Mouse (Mus musculus) cerebellum, postnatal 14 days (tissue): ENCODE measurements around the gene Tmprss2.

Experiments
- DNase-seq, 2 experiments: peaks; one replicate each; pipeline ENCODE4 v3.0.0; 2021; ENCODE audit warnings: mixed read lengths in 2 of 2

Gene Tmprss2

DNA sequence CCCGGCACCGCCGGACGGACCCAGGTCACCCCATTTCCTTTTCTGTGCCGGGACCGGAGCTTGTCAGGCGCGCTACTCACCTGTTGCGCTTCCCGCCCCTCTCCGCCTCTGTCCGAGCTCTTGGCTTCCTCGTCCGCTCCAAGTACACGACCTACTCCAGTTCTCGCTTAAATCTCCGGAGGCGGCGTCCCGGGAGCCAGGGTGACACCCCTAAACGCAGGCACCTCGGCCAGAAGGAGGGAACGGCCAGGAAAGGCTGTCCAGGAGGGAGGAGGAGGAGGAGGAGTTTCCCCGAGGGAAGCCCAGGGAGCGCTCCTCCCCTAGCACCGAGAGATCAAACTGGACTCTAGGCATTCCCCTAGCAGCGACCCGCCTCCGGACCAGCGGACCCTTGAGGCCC, at the start of gene Tmprss2:
Gene Tmprss2, minus strand, starts transcription at position 257 of the 400 bp plus-strand sequence.
- DNase-seq = peak in 1 of 2 experiments; percentile 4

GRCm38 (mm10) chr16:97659225-97659658, 48.2 kb upstream of the Tmprss2 start:
- no peak for DNase-seq

DNA sequence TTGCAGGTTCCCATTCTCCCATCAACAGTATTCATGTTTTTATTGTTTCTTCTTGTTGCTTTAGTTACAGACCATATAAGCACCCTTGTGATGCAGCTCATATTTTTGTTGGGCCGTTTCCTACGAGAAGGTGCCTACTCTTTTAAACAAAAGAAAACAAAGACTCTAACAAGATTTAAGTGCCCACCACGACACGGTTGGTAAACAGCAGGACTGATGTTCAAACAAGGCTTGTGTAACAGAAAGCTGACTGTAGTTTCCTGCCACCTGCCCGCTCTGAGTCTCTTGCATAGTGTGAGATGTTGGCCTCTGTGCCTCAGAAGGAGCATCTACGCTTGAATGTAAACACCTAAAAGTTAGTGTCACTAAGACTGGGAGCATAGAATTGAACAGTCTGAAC, 47.5 kb upstream of the Tmprss2 start:
- no peak for DNase-seq

DNA sequence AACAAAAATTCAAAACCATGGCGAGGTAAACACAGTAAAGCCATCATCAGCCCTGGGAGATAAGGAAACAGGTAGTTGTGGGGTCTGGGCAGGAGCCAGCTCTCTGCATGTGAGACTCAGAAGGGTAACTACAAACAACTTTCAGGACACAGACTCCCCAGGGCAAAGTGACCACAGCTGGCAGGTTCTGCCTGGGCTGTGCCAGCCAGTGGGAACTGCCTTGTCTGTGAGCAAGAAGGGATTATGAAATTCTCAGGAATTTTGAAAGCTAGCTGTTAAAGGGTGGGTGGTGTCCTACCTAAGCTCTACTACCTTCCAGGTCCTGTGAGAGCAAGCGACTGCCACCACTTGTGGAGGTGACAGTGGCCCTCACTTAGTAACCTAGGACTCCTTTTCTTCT, 44.8 kb upstream of the Tmprss2 start:
- no peak for DNase-seq

GRCm38 (mm10) chr16:97649522-97650188, 38.7 kb upstream of the Tmprss2 start:
- DNase-seq = no peak

- DNase-seq = no peak
Measured at GRCm38 (mm10) chr16:97644681-97645080, 33.7 kb upstream of the Tmprss2 start.

GRCm38 (mm10) chr16:97639630-97640029, 28.6 kb upstream of the Tmprss2 start:
- no peak for DNase-seq

DNA sequence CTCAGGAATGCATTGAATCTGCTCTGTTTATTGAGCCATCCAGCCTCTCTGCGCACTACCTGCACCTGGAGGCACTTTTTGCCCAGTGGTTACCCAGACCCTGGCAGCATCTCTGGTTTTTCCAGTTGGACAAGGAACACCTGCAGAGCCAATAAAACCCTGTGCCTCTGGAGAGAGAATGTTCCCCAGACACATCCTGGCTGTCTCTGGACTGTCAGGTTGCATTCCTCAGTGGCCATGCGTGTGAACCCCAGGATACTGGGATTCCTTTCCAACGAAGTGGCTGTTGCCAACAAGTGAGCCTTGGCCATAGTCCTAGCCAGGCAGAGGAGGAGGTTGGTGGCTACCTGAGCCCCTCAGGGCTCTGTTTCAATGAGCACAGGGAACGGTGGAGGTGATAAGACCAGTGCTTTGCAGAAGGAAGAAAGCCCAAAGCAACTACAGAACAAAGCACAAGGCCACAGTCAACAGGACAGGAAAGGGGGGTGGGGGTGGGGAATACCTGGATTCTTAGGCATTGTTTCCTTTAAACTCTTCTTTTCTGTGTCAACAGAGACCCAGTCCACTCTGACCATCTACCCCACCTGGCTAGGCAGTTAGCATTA, 22.0 kb upstream of the Tmprss2 start:
- DNase-seq = peak; percentile 42 to 58

- no peak for DNase-seq
Measured at GRCm38 (mm10) chr16:97623166-97623565, 12.2 kb upstream of the Tmprss2 start.

GRCm38 (mm10) chr16:97622383-97622889, 11.4 kb upstream of the Tmprss2 start:
- no peak for DNase-seq

GRCm38 (mm10) chr16:97618285-97618684, 7.3 kb upstream of the Tmprss2 start:
- no peak for DNase-seq

GRCm38 (mm10) chr16:97612009-97612408, 1.0 kb upstream of the Tmprss2 start:
- DNase-seq = no peak

DNA sequence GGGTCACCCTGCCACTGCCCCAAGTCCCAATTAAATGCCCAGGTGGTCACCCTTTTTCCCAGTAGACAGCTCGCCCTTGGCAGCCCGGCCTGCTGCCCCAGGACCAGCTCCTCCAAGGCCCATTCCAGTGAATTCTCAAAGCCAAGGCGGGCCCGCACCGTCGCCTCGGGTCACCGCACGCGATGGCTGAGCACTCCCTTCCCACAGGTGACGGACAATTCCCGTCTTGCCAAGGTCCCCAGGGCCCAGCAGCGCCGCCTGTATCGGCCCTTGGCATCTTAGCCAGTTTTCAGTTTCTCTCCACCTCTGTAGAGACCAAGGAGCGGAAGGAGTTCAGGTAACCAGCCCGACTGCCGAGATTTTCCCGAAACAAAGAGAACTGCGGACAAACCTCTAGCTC, 749 bp downstream of the Tmprss2 start:
- DNase-seq = peak in 1 of 2 experiments; percentile 3

DNA sequence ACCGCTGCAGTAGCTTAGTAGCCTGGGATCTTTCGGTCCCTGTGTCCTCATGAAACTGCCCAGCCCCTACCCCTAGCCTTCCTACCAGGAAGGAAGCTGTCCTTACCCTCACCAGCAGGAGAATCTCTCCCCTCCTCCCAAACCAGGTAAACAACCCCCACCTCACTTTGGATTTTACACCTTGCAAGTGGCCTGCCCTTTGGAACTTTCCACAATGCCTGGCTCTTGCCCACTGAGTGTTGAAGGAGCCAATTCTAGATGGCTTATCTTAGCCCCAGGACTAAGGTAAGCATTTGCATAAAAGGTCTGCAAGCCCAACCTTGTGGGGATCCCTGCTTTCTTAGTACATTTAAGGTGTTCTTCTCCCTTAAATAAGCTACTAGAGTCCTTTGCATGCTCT, 1.3 kb downstream of the Tmprss2 start:
- no peak for DNase-seq

DNA sequence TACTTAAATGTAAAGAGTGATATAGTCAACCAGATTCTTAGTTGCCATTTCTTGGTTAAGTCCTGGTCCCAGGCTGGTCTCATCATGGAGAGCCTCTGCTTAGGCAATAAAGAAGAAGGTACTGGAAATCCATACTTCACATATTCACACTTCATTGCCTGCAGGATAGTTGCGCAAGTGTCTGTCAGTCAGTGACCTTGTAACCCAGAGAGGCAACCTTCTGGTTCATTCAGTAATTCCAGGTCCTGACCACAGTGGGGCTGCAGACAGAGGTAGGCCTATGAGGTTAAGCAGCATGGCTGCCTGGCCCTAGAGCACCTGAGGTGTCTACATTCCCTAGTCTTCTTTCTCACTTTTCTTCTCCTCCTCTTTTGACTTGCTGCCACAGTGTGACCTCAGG, 3.0 kb downstream of the Tmprss2 start:
- no peak for DNase-seq

DNA sequence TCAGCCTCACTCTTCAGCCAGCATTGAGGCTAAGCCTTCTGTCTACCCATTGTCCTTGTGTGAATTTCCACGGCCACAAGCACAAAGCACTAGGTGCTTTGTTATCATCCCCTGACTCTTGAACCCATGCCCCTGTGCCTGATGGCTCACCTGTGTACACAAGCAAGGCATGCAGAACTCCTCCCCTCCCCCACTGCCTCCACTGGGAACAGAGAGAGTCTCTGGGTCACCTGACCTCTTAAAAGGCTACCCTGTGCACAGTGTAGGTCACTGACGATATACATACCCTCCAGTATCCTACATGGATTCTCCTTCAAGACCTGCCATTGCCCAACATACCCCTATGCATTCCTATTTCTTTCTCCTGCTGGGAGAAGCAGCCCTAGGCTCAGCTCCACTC, 4.2 kb downstream of the Tmprss2 start:
- no peak for DNase-seq

GRCm38 (mm10) chr16:97605957-97606721, 4.9 kb downstream of the Tmprss2 start:
- no peak for DNase-seq

DNA sequence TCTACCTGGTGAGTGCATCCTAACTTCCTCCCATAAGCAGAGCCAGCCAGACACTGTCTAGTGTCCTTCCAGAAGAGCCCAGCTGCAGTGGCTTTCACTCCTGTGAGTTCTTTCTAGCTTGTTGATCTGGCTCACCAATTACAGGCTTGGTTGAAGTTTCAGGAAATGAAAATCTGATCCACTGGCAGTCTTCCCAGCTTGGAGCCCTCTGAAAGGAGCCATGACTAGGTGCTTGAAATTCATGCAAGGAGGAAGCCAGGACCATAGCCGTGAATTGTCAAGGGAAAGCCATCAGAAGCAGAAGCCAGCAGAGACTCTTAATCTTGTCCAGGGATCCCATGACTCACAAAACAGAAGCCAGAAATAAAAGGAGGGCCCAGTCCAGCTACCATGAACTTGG, 8.7 kb downstream of the Tmprss2 start:
- DNase-seq = peak; percentile 55 to 63

- peak; percentile 55 to 57 for DNase-seq
Measured at GRCm38 (mm10) chr16:97600591-97600990, 10.4 kb downstream of the Tmprss2 start.

- no peak for DNase-seq
Measured at GRCm38 (mm10) chr16:97598046-97598445, 12.9 kb downstream of the Tmprss2 start.

- no peak for DNase-seq
Measured at GRCm38 (mm10) chr16:97593816-97594509, 17.0 kb downstream of the Tmprss2 start.

DNA sequence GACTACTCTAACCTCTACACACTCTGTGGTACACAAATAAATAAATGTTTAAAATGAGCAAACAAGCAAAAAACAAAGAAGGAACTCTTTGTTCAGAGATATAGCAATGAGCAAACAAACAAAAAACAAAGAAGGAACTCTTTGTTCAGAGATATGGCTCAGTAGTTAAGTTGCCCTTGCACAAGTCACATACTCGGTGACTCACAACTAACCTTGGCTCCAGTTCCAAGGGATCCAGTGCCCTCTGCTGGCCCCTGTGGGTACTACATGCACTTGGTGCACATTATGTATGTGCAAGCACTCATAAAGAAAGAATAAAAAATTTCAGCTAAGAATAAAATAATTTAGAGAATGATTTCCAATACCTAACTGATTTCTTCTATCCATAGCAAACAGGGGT, 17.9 kb downstream of the Tmprss2 start:
- peak; percentile 57 to 82 for DNase-seq

GRCm38 (mm10) chr16:97591512-97591911, 19.5 kb downstream of the Tmprss2 start:
- no peak for DNase-seq
